Mouse (Mus musculus) kidney, adult 2 months (tissue): Measurements from ENCODE around the gene Oaz2. TPM values are rescaled to one million over a fixed set of nuclear protein-coding genes. Genes with fewer than 3 reads are reported as not detected.

Experiments used
- DNase-seq: peaks from one replicate; pipeline ENCODE4 v3.0.0; 2021
- H3K27ac ChIP-seq: fragments of 200-500 bp; 2 replicates; pipeline ENCODE4 v1.5.1; 2012; ENCODE audit warnings: low read depth, low read length, control low read depth, inconsistent platforms; ENCODE audit not compliant: insufficient read depth
- H3K27me3 ChIP-seq: fragments of 200-500 bp; replicated peaks from 2 replicates; pipeline ENCODE4 v1.6.1; 2012; ENCODE audit warnings: mild to moderate bottlenecking, moderate library complexity, low read length, inconsistent platforms; ENCODE audit not compliant: control insufficient read depth, insufficient read depth
- H3K36me3 ChIP-seq: fragments of 200-500 bp; 2 replicates; pipeline ENCODE4 v1.6.1; 2012; ENCODE audit warnings: mild to moderate bottlenecking, moderate library complexity, low read length, inconsistent platforms; ENCODE audit not compliant: control insufficient read depth, insufficient read depth
- H3K4me1 ChIP-seq: fragments of 200-500 bp; 2 replicates; pipeline ENCODE4 v1.6.1; 2011; ENCODE audit warnings: low read length; ENCODE audit not compliant: control insufficient read depth, insufficient read depth
- H3K4me3 ChIP-seq: fragments of 200-500 bp; 2 replicates; pipeline ENCODE4 v1.5.1; 2011; ENCODE audit warnings: mild to moderate bottlenecking, low read depth, low read length, control low read depth; ENCODE audit not compliant: insufficient read depth
- CTCF ChIP-seq: fragments of 200-500 bp; conservative IDR thresholded peaks from 2 replicates; pipeline ENCODE4 v1.5.1; 2011; ENCODE audit warnings: low read depth, mild to moderate bottlenecking, control low read depth, low read length, moderate library complexity, mixed read lengths; ENCODE audit not compliant: insufficient read depth, insufficient read length
- POLR2A ChIP-seq: fragments of 200-500 bp; IDR thresholded peaks from one replicate; pipeline ENCODE4 v1.6.1; 2011; ENCODE audit warnings: low read depth, low read length, control low read depth
- WGBS: fragments of 180-500 bp; shearing (Covaris S2); methylation state at CpG from one replicate; pipeline ENCODE4 v1.1.7; 2018; 5-methylcytosine and 5-hydroxymethylcytosine counted together
- polyA plus RNA-seq: library from polyadenylated mRNA; depleted of rRNA; stranded (reverse); fragments of >200 nt; gene quantifications from 2 replicates; pipeline ENCODE4 v1.2.3, GENCODE M21; 2012; rRNA removed

The Oaz2 gene
- 139 and 147 TPM in 2 replicates for polyA plus RNA-seq

GRCm38 (mm10) chr9:65667701-65668100 is at the start of gene Oaz2:
TSS of gene Oaz2 (plus strand) at chr9:65668001.
- DNase-seq, result no peak
- Histone ChIP-seq H3K36me3 (no peaks in the 10 kb centered on the region), H3K4me3 (no peak within 1 kb of the TSS), H3K4me1 (peaks cover 6% of the 10 kb centered on the region; the same call in 1 of the 2 replicates), H3K27ac (no peak within 1 kb of the TSS), H3K27me3 (no peaks in the 10 kb centered on the region)
- WGBS, result 96% methylated on average over 8 of the region's 8 CpGs
- TF ChIP-seq CTCF, result no peak
- no peak for TF ChIP-seq POLR2A

DNA sequence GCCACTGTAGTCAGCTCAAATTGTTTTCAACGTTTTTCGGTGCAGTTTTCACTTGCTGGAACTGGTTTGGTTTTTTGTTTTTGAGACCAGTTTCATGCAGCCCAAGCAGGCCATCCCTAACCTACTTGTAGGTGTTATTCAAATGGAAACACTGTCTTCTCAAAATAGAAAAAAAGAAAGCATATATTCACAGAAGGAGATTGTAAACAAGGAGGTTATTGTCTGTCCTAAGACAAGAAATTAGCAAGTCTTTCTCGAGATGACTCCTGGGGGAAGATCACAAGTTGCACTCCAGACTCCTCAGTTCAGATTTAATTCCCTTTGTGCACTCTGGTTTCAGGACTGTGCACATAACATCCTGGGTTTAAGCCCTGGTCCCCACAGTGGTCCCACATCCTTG is 48.5 kb upstream of the Oaz2 start:
- Histone ChIP-seq H3K27me3 (no peaks in the 10 kb centered on the region), H3K4me3 (no peak overlapping the region), H3K36me3 (no peaks in the 10 kb centered on the region), H3K4me1 (peaks cover 17% of the 10 kb centered on the region; the same call in 1 of the 2 replicates), H3K27ac (no peak overlapping the region)
- 70% methylated on average over 3 of the region's 3 CpGs for WGBS
- no peak for DNase-seq
- TF ChIP-seq CTCF, result no peak
- no peak for TF ChIP-seq POLR2A

- WGBS, result 89% methylated on average over 4 of the region's 4 CpGs
Observed at GRCm38 (mm10) chr9:65621196-65621595, 46.6 kb upstream of the Oaz2 start.

GRCm38 (mm10) chr9:65621666-65622065 is 46.1 kb upstream of the Oaz2 start:
- TF ChIP-seq POLR2A (no peak), CTCF (no peak)
- Histone ChIP-seq H3K4me3 (no peak overlapping the region), H3K4me1 (peaks cover 17% of the 10 kb centered on the region; the same call in 1 of the 2 replicates), H3K36me3 (no peaks in the 10 kb centered on the region), H3K27me3 (no peaks in the 10 kb centered on the region), H3K27ac (peak overlapping the region; percentile 55)
- peak; percentile 95 for DNase-seq
- WGBS, result 57% methylated on average over 2 of the region's 2 CpGs

More at GRCm38 (mm10) chr9:65621196-65621595, 46.6 kb upstream of the Oaz2 start:
- Histone ChIP-seq H3K27ac (peak overlapping the region; percentile 55), H3K27me3 (no peaks in the 10 kb centered on the region), H3K4me3 (no peak overlapping the region), H3K36me3 (no peaks in the 10 kb centered on the region), H3K4me1 (peaks cover 17% of the 10 kb centered on the region; the same call in 1 of the 2 replicates)
- DNase-seq, result no peak
- TF ChIP-seq POLR2A (no peak), CTCF (no peak)

GRCm38 (mm10) chr9:65622826-65623225 is 45.0 kb upstream of the Oaz2 start:
- Histone ChIP-seq H3K4me1 (peaks cover 17% of the 10 kb centered on the region; the same call in 1 of the 2 replicates), H3K27me3 (no peaks in the 10 kb centered on the region), H3K4me3 (no peak overlapping the region), H3K36me3 (no peaks in the 10 kb centered on the region), H3K27ac (peak overlapping the region; percentile 24; the same call in 1 of the 2 replicates)
- DNase-seq, result no peak
- TF ChIP-seq POLR2A (no peak), CTCF (no peak)
- WGBS, result 69% methylated on average over 5 of the region's 5 CpGs

DNA sequence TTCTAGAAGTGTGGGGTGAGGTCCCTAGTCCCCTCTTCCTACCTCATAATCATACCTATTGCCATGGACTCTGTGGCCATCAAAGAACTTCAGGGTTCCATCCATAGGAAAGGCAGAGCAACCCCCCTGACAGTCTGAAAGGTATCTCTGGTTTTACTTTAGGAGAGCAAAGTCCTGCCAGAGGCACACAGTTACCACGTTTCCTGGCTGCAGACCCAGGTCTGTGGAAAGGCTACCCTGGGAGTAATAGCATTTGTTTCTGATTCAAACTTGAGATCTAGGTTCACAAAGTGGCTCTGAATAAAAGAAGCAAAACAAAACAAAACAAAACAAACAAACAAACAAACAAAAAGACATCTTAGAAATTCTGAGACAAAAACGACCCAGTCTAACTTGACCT is 43.5 kb upstream of the Oaz2 start:
- Histone ChIP-seq H3K4me3 (no peak overlapping the region), H3K27ac (no peak overlapping the region), H3K4me1 (peaks cover 21% of the 10 kb centered on the region; the same call in 1 of the 2 replicates), H3K36me3 (no peaks in the 10 kb centered on the region), H3K27me3 (no peaks in the 10 kb centered on the region)
- 68% methylated on average over 2 of the region's 2 CpGs for WGBS
- peak; percentile 51 for DNase-seq
- TF ChIP-seq POLR2A (no peak), CTCF (no peak)

- Histone ChIP-seq H3K4me3 (peak within 1 kb of the TSS; percentile 85), H3K36me3 (no peaks in the 10 kb centered on the region), H3K27me3 (no peaks in the 10 kb centered on the region), H3K27ac (peak within 1 kb of the TSS; percentile 96), H3K4me1 (peaks cover 8% of the 10 kb centered on the region; the same call in 1 of the 2 replicates)
- TF ChIP-seq CTCF (no peak), POLR2A (no peak)
- 2% methylated on average over 40 of the region's 40 CpGs for WGBS
- DNase-seq, result peak; percentile 85
Observed at GRCm38 (mm10) chr9:65629025-65629766, 38.6 kb upstream of the Oaz2 start, which contains the start of gene Rbpms2. TSS of gene Rbpms2 (plus strand) at chr9:65629648.
